Mouse (Mus musculus): ENCODE data around the gene Selenow. TPM values are rescaled to one million over a fixed set of nuclear protein-coding genes. Genes with fewer than 3 reads are reported as not detected.

Selenow gene
- polyA plus RNA-seq, 1 experiment, result 288 TPM

GRCm38 (mm10) chr7:15962311-15963288 lies 40.4 kb upstream of the Selenow start:
- Histone ChIP-seq H3K4me1 (ENCODE audit: control insufficient read depth, insufficient read depth, low read length) (peaks cover 14% of the 10 kb centered on the region), H3K4me3 (ENCODE audit: insufficient read depth, low read depth, low read length) (no peak overlapping the region), H3K27ac (ENCODE audit: insufficient read depth, low read depth, low read length) (peak overlapping the region; percentile 70), H3K27me3 (replicated peaks; ENCODE audit: control insufficient read depth, insufficient read depth, low read length) (no peaks in the 10 kb centered on the region), H3K36me3 (ENCODE audit: control insufficient read depth, insufficient read depth, low read length) (no peaks in the 10 kb centered on the region)
- WGBS, result 30% methylated on average over 12 of the region's 12 CpGs
- TF ChIP-seq CTCF (conservative IDR thresholded peaks at IDR 0.05; ENCODE audit: insufficient read depth, insufficient read length, low read depth, low read length) (no peak), POLR2A (IDR thresholded peaks at IDR 0.05; ENCODE audit: low read depth, low read length) (no peak)
- DNase-seq, result peak; percentile 93

- H3K4me1 ChIP-seq (ENCODE audit: control insufficient read depth, insufficient read depth, low read length), result peaks cover 14% of the 10 kb centered on the region
- no peaks in the 10 kb centered on the region for H3K27me3 ChIP-seq (replicated peaks; ENCODE audit: control insufficient read depth, insufficient read depth, low read length)
- WGBS, result 84% methylated on average over 7 of the region's 7 CpGs
- DNase-seq, result no peak
- no peak for TF ChIP-seq POLR2A (IDR thresholded peaks at IDR 0.05; ENCODE audit: low read depth, low read length)
- H3K36me3 ChIP-seq (ENCODE audit: control insufficient read depth, insufficient read depth, low read length), result no peaks in the 10 kb centered on the region
- no peak overlapping the region for H3K4me3 ChIP-seq (ENCODE audit: insufficient read depth, low read depth, low read length)
- peak overlapping the region; percentile 70 for H3K27ac ChIP-seq (ENCODE audit: insufficient read depth, low read depth, low read length)
Observed at GRCm38 (mm10) chr7:15961798-15962197, 39.6 kb upstream of the Selenow start.

DNA sequence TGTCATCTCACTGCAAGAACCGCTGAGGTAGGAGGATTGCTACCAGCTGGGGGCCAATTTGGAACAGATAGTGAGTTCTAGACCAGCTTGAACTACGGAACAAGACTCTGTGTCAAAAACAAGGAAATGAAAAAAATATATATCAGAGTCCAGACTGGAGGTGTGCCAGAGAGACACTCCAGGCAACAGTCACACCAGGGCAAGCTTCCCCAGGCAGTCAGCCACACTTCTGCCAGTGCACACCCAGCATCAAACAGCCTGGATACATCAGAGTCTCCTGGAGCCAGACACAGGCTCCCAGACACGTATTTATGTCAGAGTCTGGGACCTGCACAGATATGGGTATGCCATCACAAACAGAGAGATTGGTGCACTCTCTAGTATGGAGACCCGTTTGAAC lies 39.0 kb upstream of the Selenow start:
- DNase-seq, result no peak
- Histone ChIP-seq H3K4me3 (ENCODE audit: insufficient read depth, low read depth, low read length) (no peak overlapping the region), H3K27me3 (replicated peaks; ENCODE audit: control insufficient read depth, insufficient read depth, low read length) (no peaks in the 10 kb centered on the region), H3K27ac (ENCODE audit: insufficient read depth, low read depth, low read length) (0 out of 2 replicates have a peak overlapping the region, but pooled peaks have one; percentile 7), H3K36me3 (ENCODE audit: control insufficient read depth, insufficient read depth, low read length) (no peaks in the 10 kb centered on the region), H3K4me1 (ENCODE audit: control insufficient read depth, insufficient read depth, low read length) (peaks cover 14% of the 10 kb centered on the region)
- TF ChIP-seq CTCF (conservative IDR thresholded peaks at IDR 0.05; ENCODE audit: insufficient read depth, insufficient read length, low read depth, low read length) (no peak), POLR2A (IDR thresholded peaks at IDR 0.05; ENCODE audit: low read depth, low read length) (no peak)
- 36% methylated on average over 4 of the region's 4 CpGs for WGBS

- H3K27me3 ChIP-seq (replicated peaks; ENCODE audit: control insufficient read depth, insufficient read depth, low read length), result no peaks in the 10 kb centered on the region
- DNase-seq, result no peak
- H3K27ac ChIP-seq (ENCODE audit: insufficient read depth, low read depth, low read length), result no peak overlapping the region
- no peak overlapping the region for H3K4me3 ChIP-seq (ENCODE audit: insufficient read depth, low read depth, low read length)
- H3K4me1 ChIP-seq (ENCODE audit: control insufficient read depth, insufficient read depth, low read length), result peaks cover 14% of the 10 kb centered on the region
- WGBS, result 37% methylated on average over 4 of the region's 4 CpGs
- TF ChIP-seq CTCF (conservative IDR thresholded peaks at IDR 0.05; ENCODE audit: insufficient read depth, insufficient read length, low read depth, low read length) (no peak), POLR2A (IDR thresholded peaks at IDR 0.05; ENCODE audit: low read depth, low read length) (no peak)
- H3K36me3 ChIP-seq (ENCODE audit: control insufficient read depth, insufficient read depth, low read length), result no peaks in the 10 kb centered on the region
Observed at GRCm38 (mm10) chr7:15960691-15961090, 38.5 kb upstream of the Selenow start.

GRCm38 (mm10) chr7:15956143-15956542 lies 33.9 kb upstream of the Selenow start:
- H3K27ac ChIP-seq (ENCODE audit: insufficient read depth, low read depth, low read length), result 0 out of 2 replicates have a peak overlapping the region, but pooled peaks have one; percentile 43

GRCm38 (mm10) chr7:15955509-15955908 lies 33.3 kb upstream of the Selenow start:
- TF ChIP-seq CTCF (conservative IDR thresholded peaks at IDR 0.05; ENCODE audit: insufficient read depth, insufficient read length, low read depth, low read length) (no peak), POLR2A (IDR thresholded peaks at IDR 0.05; ENCODE audit: low read depth, low read length) (no peak)
- Histone ChIP-seq H3K36me3 (ENCODE audit: control insufficient read depth, insufficient read depth, low read length) (no peaks in the 10 kb centered on the region), H3K4me3 (ENCODE audit: insufficient read depth, low read depth, low read length) (no peak overlapping the region), H3K27ac (ENCODE audit: insufficient read depth, low read depth, low read length) (peak overlapping the region; percentile 43), H3K4me1 (ENCODE audit: control insufficient read depth, insufficient read depth, low read length) (no peaks in the 10 kb centered on the region), H3K27me3 (replicated peaks; ENCODE audit: control insufficient read depth, insufficient read depth, low read length) (no peaks in the 10 kb centered on the region)
- DNase-seq, result no peak
- 35% methylated on average over 7 of the region's 7 CpGs for WGBS

More at GRCm38 (mm10) chr7:15956143-15956542, 33.9 kb upstream of the Selenow start:
- Histone ChIP-seq H3K4me3 (ENCODE audit: insufficient read depth, low read depth, low read length) (no peak overlapping the region), H3K4me1 (ENCODE audit: control insufficient read depth, insufficient read depth, low read length) (peaks cover 5% of the 10 kb centered on the region), H3K27me3 (replicated peaks; ENCODE audit: control insufficient read depth, insufficient read depth, low read length) (no peaks in the 10 kb centered on the region), H3K36me3 (ENCODE audit: control insufficient read depth, insufficient read depth, low read length) (no peaks in the 10 kb centered on the region)
- WGBS, result 78% methylated on average over 5 of the region's 5 CpGs
- DNase-seq, result no peak
- no peak for TF ChIP-seq CTCF (conservative IDR thresholded peaks at IDR 0.05; ENCODE audit: insufficient read depth, insufficient read length, low read depth, low read length)
- no peak for TF ChIP-seq POLR2A (IDR thresholded peaks at IDR 0.05; ENCODE audit: low read depth, low read length)

- no peak overlapping the region for H3K4me3 ChIP-seq (ENCODE audit: insufficient read depth, low read depth, low read length)
- no peaks in the 10 kb centered on the region for H3K4me1 ChIP-seq (ENCODE audit: control insufficient read depth, insufficient read depth, low read length)
- WGBS, result 13% methylated on average over 21 of the region's 21 CpGs
- H3K27ac ChIP-seq (ENCODE audit: insufficient read depth, low read depth, low read length), result peak overlapping the region; percentile 43
- no peak for TF ChIP-seq POLR2A (IDR thresholded peaks at IDR 0.05; ENCODE audit: low read depth, low read length)
- no peak for TF ChIP-seq CTCF (conservative IDR thresholded peaks at IDR 0.05; ENCODE audit: insufficient read depth, insufficient read length, low read depth, low read length)
- DNase-seq, result peak; percentile 78
- no peaks in the 10 kb centered on the region for H3K27me3 ChIP-seq (replicated peaks; ENCODE audit: control insufficient read depth, insufficient read depth, low read length)
- no peaks in the 10 kb centered on the region for H3K36me3 ChIP-seq (ENCODE audit: control insufficient read depth, insufficient read depth, low read length)
Observed at GRCm38 (mm10) chr7:15954978-15955443, 32.8 kb upstream of the Selenow start.

Measured in kidney, adult 2 months (tissue).